Mouse (Mus musculus) left cerebral cortex, adult 2 months (tissue): Measurements from ENCODE around the gene Hoxa6. TPM values are rescaled to one million over a fixed set of nuclear protein-coding genes. Genes with fewer than 3 reads are reported as not detected.

ENCODE experiments used
- DNase-seq, 2 experiments: peaks; one replicate each; pipeline ENCODE4 v3.0.0; 2021 to 2022; ENCODE audit warnings: low spot score in 2 of 2, mixed read lengths in 1 of 2; ENCODE audit errors: extremely low spot score in 1 of 2
- H3K27ac ChIP-seq: fragments of 200-600 bp; 2 replicates; pipeline ENCODE4 v1.8.1; 2022
- H3K4me3 ChIP-seq: fragments of 200-600 bp; 2 replicates; pipeline ENCODE4 v1.8.1; 2022
- CTCF ChIP-seq: fragments of 200-600 bp; IDR thresholded peaks from 2 replicates; pipeline ENCODE4 v1.8.1; 2022; ENCODE audit warnings: antibody characterized with exemption, mild to moderate bottlenecking, moderate library complexity
- intact Hi-C: fragments of 180-260 bp; cut with DNase I; formaldehyde crosslinking; loops from one replicate; pipeline ENCODE4 v1.15.1; 2025
- total RNA-seq, 2 experiments: library from RNA; stranded (reverse); gene quantifications; 2 replicates each; pipeline ENCODE4 v1.2.3; 2021

Hoxa6 gene
- total RNA-seq, 2 experiments from 2014 or later: not detected

- H3K4me3 ChIP-seq: no peak overlapping the region
- intact Hi-C loops: loop anchor here (5.0 kb wide), 1 partner anchor 990 kb away; no protein-coding TSS in a partner anchor
- H3K27ac ChIP-seq: no peak overlapping the region
- TF ChIP-seq CTCF: no peak
- DNase-seq: no peak
These were observed 40.8 kb downstream of the Hoxa6 start for GRCm38 (mm10) chr6:52167736-52168161.

- no peak for TF ChIP-seq CTCF
- no peak overlapping the region for H3K4me3 ChIP-seq
- no peak for DNase-seq
- no peak overlapping the region for H3K27ac ChIP-seq
- intact Hi-C loops: loop anchor here (5.0 kb wide), 1 partner anchor 990 kb away; no protein-coding TSS in a partner anchor
These were observed 41.3 kb downstream of the Hoxa6 start for GRCm38 (mm10) chr6:52167176-52167575.

GRCm38 (mm10) chr6:52166431-52167077 lies 42.0 kb downstream of the Hoxa6 start:
- Histone ChIP-seq H3K4me3 (no peak overlapping the region), H3K27ac (no peak overlapping the region)
- intact Hi-C loops: loop anchor here (5.0 kb wide), 1 partner anchor 989 kb away; no protein-coding TSS in a partner anchor

GRCm38 (mm10) chr6:52165441-52166370 lies 42.8 kb downstream of the Hoxa6 start:
- no peak overlapping the region for H3K27ac ChIP-seq
- intact Hi-C loops: loop anchor here (5.0 kb wide), 1 partner anchor 988 kb away; no protein-coding TSS in a partner anchor
- DNase-seq: no peak
- H3K4me3 ChIP-seq: no peak overlapping the region
- no peak for TF ChIP-seq CTCF

More at GRCm38 (mm10) chr6:52166431-52167077, 42.0 kb downstream of the Hoxa6 start:
- no peak for TF ChIP-seq CTCF
- no peak for DNase-seq

GRCm38 (mm10) chr6:52164626-52165440 lies 43.7 kb downstream of the Hoxa6 start, which contains the start of gene Hoxa2:
Gene Hoxa2, minus strand, starts transcription at chr6:52164831.
- Histone ChIP-seq H3K27ac (no peak within 1 kb of the TSS), H3K4me3 (no peak within 1 kb of the TSS)
- TF ChIP-seq CTCF: no peak
- DNase-seq: no peak
- intact Hi-C loops: loop anchor here (5.0 kb wide), 2 partner anchors 147 to 988 kb away; partner anchors contain the start of gene Evx1

GRCm38 (mm10) chr6:52164051-52164625 lies 44.4 kb downstream of the Hoxa6 start:
- TF ChIP-seq CTCF: no peak
- no peak for DNase-seq
- intact Hi-C loops: loop anchor here (5.0 kb wide), 1 partner anchor 148 kb away; the partner anchor contains the start of gene Evx1
- H3K27ac ChIP-seq: no peak overlapping the region
- no peak overlapping the region for H3K4me3 ChIP-seq

- no peak for TF ChIP-seq CTCF
- no peak overlapping the region for H3K4me3 ChIP-seq
- no peak overlapping the region for H3K27ac ChIP-seq
- intact Hi-C loops: loop anchor here (5.0 kb wide), 1 partner anchor 149 kb away; the partner anchor contains the start of gene Evx1
- DNase-seq: no peak
These were observed 45.0 kb downstream of the Hoxa6 start for GRCm38 (mm10) chr6:52163366-52164031.

- H3K4me3 ChIP-seq: no peak overlapping the region
- intact Hi-C loops: loop anchor here (5.0 kb wide), 1 partner anchor 150 kb away; the partner anchor contains the start of gene Evx1
These were observed 45.7 kb downstream of the Hoxa6 start for GRCm38 (mm10) chr6:52162611-52163365.

GRCm38 (mm10) chr6:52162093-52162380 lies 46.5 kb downstream of the Hoxa6 start:
- intact Hi-C loops: loop anchor here (5.0 kb wide), 1 partner anchor 150 kb away; the partner anchor contains the start of gene Evx1
- H3K27ac ChIP-seq: no peak overlapping the region
- DNase-seq: no peak
- TF ChIP-seq CTCF: no peak
- H3K4me3 ChIP-seq: no peak overlapping the region

More at GRCm38 (mm10) chr6:52162611-52163365, 45.7 kb downstream of the Hoxa6 start:
- no peak for TF ChIP-seq CTCF
- no peak overlapping the region for H3K27ac ChIP-seq
- no peak for DNase-seq
